Mouse (Mus musculus) liver, embryonic 16.5 days (tissue): ENCODE results near the gene Hsp90ab1. TPM values are rescaled to one million over a fixed set of nuclear protein-coding genes. Genes with fewer than 3 reads are reported as not detected.

Source experiments
- ATAC-seq: fragments of 200-750 bp; cut with Nextera tagmentation; 2 replicates; pipeline ENCODE4 v1.8.0; 2017; ENCODE audit warnings: low read depth, mild to moderate bottlenecking, moderate number of reproducible peaks, moderate library complexity
- H3K27ac ChIP-seq: fragments of 300-500 bp; sonication (generic); 2 replicates; pipeline ENCODE4 v1.5.1; 2014; ENCODE audit warnings: mild to moderate bottlenecking, low read length
- H3K27me3 ChIP-seq: fragments of 300-500 bp; sonication (generic); 2 replicates; pipeline ENCODE4 v1.6.1; 2014; ENCODE audit warnings: low read depth, low read length, mixed read lengths; ENCODE audit not compliant: control insufficient read depth, insufficient read depth
- H3K36me3 ChIP-seq: fragments of 300-500 bp; sonication (generic); 2 replicates; pipeline ENCODE4 v1.6.1; 2014; ENCODE audit warnings: mild to moderate bottlenecking; ENCODE audit not compliant: control insufficient read depth, insufficient read depth
- H3K4me1 ChIP-seq: fragments of 300-500 bp; sonication (generic); 2 replicates; pipeline ENCODE4 v1.6.1; 2014; ENCODE audit warnings: low read depth, low read length, mixed read lengths; ENCODE audit not compliant: control insufficient read depth
- H3K4me2 ChIP-seq: fragments of 300-500 bp; sonication (generic); 2 replicates; pipeline ENCODE4 v1.6.1; 2014; ENCODE audit warnings: low read depth, low read length, mixed read lengths
- H3K4me3 ChIP-seq: fragments of 300-500 bp; sonication (generic); 2 replicates; pipeline ENCODE4 v1.5.1; 2014; ENCODE audit warnings: low read depth, mild to moderate bottlenecking, low read length
- H3K9ac ChIP-seq: fragments of 300-500 bp; sonication (generic); 2 replicates; pipeline ENCODE4 v1.6.1; 2014; ENCODE audit warnings: low read depth, low read length
- H3K9me3 ChIP-seq: fragments of 300-500 bp; sonication (generic); replicated peaks from 2 replicates; pipeline ENCODE4 v1.6.1; 2016; ENCODE audit warnings: low read length; ENCODE audit not compliant: control insufficient read depth
- WGBS: fragments of 180-500 bp; shearing (Covaris S2); extraction: QIAGEN DNeasy Blood & Tissue Kit; methylation state at CpG from one replicate; pipeline ENCODE4 v1.1.7; 2014; ENCODE audit not compliant: insufficient replicate concordance; 5-methylcytosine and 5-hydroxymethylcytosine counted together
- polyA plus RNA-seq: library from polyadenylated mRNA; unstranded; fragments of >200 nt; fragmentation: Nextera tagmentation; extraction: Ambion mirVana; gene quantifications from 2 replicates; pipeline ENCODE4 v1.2.1, GENCODE M21; 2015

Hsp90ab1 gene
- polyA plus RNA-seq, 1 experiment from 2014 or later = 564 TPM

- peak overlapping the region; percentile 55 for H3K4me3 ChIP-seq
- peaks cover 68% of the 10 kb centered on the region for H3K4me1 ChIP-seq
- H3K36me3 ChIP-seq = no peaks in the 10 kb centered on the region
- H3K9me3 ChIP-seq = no peaks in the 10 kb centered on the region
- H3K27ac ChIP-seq = peak overlapping the region; percentile 61; the same call in 1 of the 2 replicates
- no peak overlapping the region; the same call in 1 of the 2 replicates for H3K9ac ChIP-seq
- peak overlapping the region; percentile 77 for H3K4me2 ChIP-seq
- 51% methylated on average over 3 of the region's 3 CpGs for WGBS
- H3K27me3 ChIP-seq = no peaks in the 10 kb centered on the region; the same call in 1 of the 2 replicates
- no peak for ATAC-seq
These were observed 25.8 kb upstream of the Hsp90ab1 start for GRCm38 (mm10) chr17:45598891-45599290.

- no peak for ATAC-seq
- no peak overlapping the region for H3K27ac ChIP-seq
- H3K9me3 ChIP-seq = no peaks in the 10 kb centered on the region
- H3K36me3 ChIP-seq = no peaks in the 10 kb centered on the region
- no peak overlapping the region for H3K4me3 ChIP-seq
- 82% methylated on average over 2 of the region's 2 CpGs for WGBS
- H3K27me3 ChIP-seq = no peaks in the 10 kb centered on the region; the same call in 1 of the 2 replicates
- H3K9ac ChIP-seq = no peak overlapping the region
- peaks cover 73% of the 10 kb centered on the region for H3K4me1 ChIP-seq
- no peak overlapping the region for H3K4me2 ChIP-seq
These were observed 25.3 kb upstream of the Hsp90ab1 start for GRCm38 (mm10) chr17:45598376-45598775.

- H3K4me3 ChIP-seq = no peak overlapping the region
- H3K9me3 ChIP-seq = no peaks in the 10 kb centered on the region
- WGBS = 18% methylated on average over 3 of the region's 3 CpGs
- H3K27ac ChIP-seq = peak overlapping the region; percentile 1; the same call in 1 of the 2 replicates
- no peaks in the 10 kb centered on the region; the same call in 1 of the 2 replicates for H3K27me3 ChIP-seq
- H3K36me3 ChIP-seq = no peaks in the 10 kb centered on the region
- no peak for ATAC-seq
- H3K4me2 ChIP-seq = no peak overlapping the region
- H3K4me1 ChIP-seq = peaks cover 79% of the 10 kb centered on the region
- no peak overlapping the region for H3K9ac ChIP-seq
These were observed 24.7 kb upstream of the Hsp90ab1 start for GRCm38 (mm10) chr17:45597787-45598186.

- peak overlapping the region; percentile 31; the same call in 1 of the 2 replicates for H3K9ac ChIP-seq
- no peaks in the 10 kb centered on the region; the same call in 1 of the 2 replicates for H3K27me3 ChIP-seq
- H3K36me3 ChIP-seq = no peaks in the 10 kb centered on the region
- H3K4me1 ChIP-seq = peaks cover 85% of the 10 kb centered on the region
- no peak overlapping the region; the same call in 1 of the 2 replicates for H3K4me2 ChIP-seq
- no peaks in the 10 kb centered on the region for H3K9me3 ChIP-seq
- H3K27ac ChIP-seq = peak overlapping the region; percentile 45
- ATAC-seq = no peak
- 40% methylated on average over 11 of the region's 11 CpGs for WGBS
- H3K4me3 ChIP-seq = no peak overlapping the region
These were observed 23.7 kb upstream of the Hsp90ab1 start for GRCm38 (mm10) chr17:45596631-45597396.

- Histone ChIP-seq H3K4me3 (peak overlapping the region; percentile 92), H3K27ac (peak overlapping the region; percentile 95), H3K4me1 (peaks cover 80% of the 10 kb centered on the region), H3K36me3 (no peaks in the 10 kb centered on the region; the same call in 1 of the 2 replicates), H3K4me2 (peak overlapping the region; percentile 99), H3K9me3 (no peaks in the 10 kb centered on the region), H3K27me3 (no peaks in the 10 kb centered on the region; the same call in 1 of the 2 replicates), H3K9ac (peak overlapping the region; percentile 91)
- 18% methylated on average over 23 of the region's 23 CpGs for WGBS
- no peak for ATAC-seq
These were observed 22.8 kb upstream of the Hsp90ab1 start for GRCm38 (mm10) chr17:45595736-45596390.

- Histone ChIP-seq H3K4me3 (peak overlapping the region; percentile 92), H3K4me2 (peak overlapping the region; percentile 99), H3K27me3 (no peaks in the 10 kb centered on the region), H3K36me3 (peaks cover 6% of the 10 kb centered on the region), H3K4me1 (peaks cover 73% of the 10 kb centered on the region), H3K27ac (peak overlapping the region; percentile 95), H3K9ac (peak overlapping the region; percentile 91), H3K9me3 (no peaks in the 10 kb centered on the region)
- ATAC-seq = peak; percentile 65
- under 1% methylated on average over 58 of the region's 58 CpGs for WGBS
These were observed 22.0 kb upstream of the Hsp90ab1 start for GRCm38 (mm10) chr17:45594881-45595735.

- peak overlapping the region; percentile 95 for H3K27ac ChIP-seq
- H3K4me1 ChIP-seq = peaks cover 64% of the 10 kb centered on the region
- peak overlapping the region; percentile 99 for H3K4me2 ChIP-seq
- H3K9ac ChIP-seq = peak overlapping the region; percentile 91
- H3K36me3 ChIP-seq = peaks cover 15% of the 10 kb centered on the region
- no peak for ATAC-seq
- no peaks in the 10 kb centered on the region for H3K9me3 ChIP-seq
- H3K4me3 ChIP-seq = peak overlapping the region; percentile 92
- 20% methylated on average over 8 of the region's 8 CpGs for whole genome bisulfite sequencing
- no peaks in the 10 kb centered on the region for H3K27me3 ChIP-seq
These were observed 21.1 kb upstream of the Hsp90ab1 start for GRCm38 (mm10) chr17:45594195-45594594.

GRCm38 (mm10) chr17:45593479-45593878, 20.4 kb upstream of the Hsp90ab1 start:
- H3K36me3 ChIP-seq = peaks cover 21% of the 10 kb centered on the region
- WGBS = 13% methylated on average over 8 of the region's 8 CpGs
- peak; percentile 83 for ATAC-seq
- H3K4me1 ChIP-seq = peaks cover 62% of the 10 kb centered on the region
- peak overlapping the region; percentile 95 for H3K27ac ChIP-seq
- H3K4me3 ChIP-seq = peak overlapping the region; percentile 92
- H3K4me2 ChIP-seq = peak overlapping the region; percentile 99
- H3K9ac ChIP-seq = peak overlapping the region; percentile 91
- no peaks in the 10 kb centered on the region for H3K9me3 ChIP-seq
- H3K27me3 ChIP-seq = no peaks in the 10 kb centered on the region
